Mouse (Mus musculus): ENCODE results near the gene Arhgap25. TPM values are rescaled to one million over a fixed set of nuclear protein-coding genes. Genes with fewer than 3 reads are reported as not detected.
"Not testable (repeated sequence)": the region's sequence is repeated elsewhere in the genome, so short reads cannot be mapped to it uniquely, and the experiment has no call there.

Gene Arhgap25
- total RNA-seq, 2 experiments from 2014 or later: 0.69 to 1.3 TPM

DNA sequence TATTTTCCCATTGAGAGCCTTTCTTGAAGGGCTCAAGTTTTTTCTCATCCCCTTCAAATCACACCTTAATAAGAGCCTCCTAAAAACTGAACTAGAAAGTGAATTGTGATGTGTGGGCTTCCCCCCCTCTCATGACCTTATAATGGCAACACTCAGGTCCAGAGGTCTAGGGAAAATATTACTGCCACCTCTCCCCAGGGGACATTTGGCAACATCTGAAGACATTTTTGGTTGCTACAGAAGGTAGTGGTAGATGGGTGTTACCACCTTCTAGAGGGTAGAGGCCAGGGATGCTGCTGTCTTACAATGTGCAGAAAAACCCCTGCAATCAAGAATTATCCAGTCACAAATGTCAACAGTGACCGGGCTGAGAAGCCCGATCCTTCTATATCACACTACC lies 2.7 kb downstream of the Arhgap25 start:
- DNase-seq: no peak
- Histone ChIP-seq H3K27ac (no peak overlapping the region), H3K4me3 (no peak overlapping the region)
- intact Hi-C loops (cut with DNase I): no loop called here
- no peak for TF ChIP-seq CTCF (IDR thresholded peaks at IDR 0.05)

DNA sequence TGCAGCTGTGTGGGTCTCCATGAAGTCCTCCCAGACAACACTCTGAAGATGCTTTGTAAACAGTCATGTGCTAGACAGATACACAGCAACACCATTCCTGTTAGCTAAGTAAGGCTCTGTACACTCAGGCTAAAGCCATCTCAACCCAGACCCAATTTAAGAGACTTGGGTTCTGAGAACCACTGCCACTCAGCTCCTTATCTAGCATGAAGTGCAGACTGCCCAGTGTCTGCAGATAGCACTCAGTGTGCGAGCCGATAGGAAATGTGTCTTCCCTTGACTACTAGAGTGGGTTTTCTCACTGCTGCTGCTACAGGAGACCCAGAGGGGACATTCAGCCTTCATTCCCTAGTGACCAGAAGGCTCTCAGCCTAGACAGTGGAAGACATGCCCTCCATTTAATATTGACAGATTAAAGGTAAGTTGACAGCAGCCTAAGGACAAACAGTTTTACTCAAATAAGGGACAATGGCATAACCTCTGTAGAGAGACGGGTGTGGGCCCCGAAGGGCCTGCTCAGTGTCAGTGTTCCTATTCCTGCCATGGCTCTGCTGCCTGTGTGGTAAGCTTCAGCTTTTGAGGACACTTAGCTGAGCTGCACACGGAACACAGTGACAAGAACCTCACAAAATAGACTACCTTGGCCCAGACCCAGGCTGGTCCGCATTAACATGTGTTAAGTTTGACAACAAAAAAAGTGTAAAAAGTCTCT lies 5.1 kb downstream of the Arhgap25 start:
- Histone ChIP-seq H3K4me3 (no peak overlapping the region), H3K27ac (no peak overlapping the region)
- TF ChIP-seq CTCF (IDR thresholded peaks at IDR 0.05): no peak
- no peak for DNase-seq
- intact Hi-C loops (cut with DNase I): no loop called here

DNA sequence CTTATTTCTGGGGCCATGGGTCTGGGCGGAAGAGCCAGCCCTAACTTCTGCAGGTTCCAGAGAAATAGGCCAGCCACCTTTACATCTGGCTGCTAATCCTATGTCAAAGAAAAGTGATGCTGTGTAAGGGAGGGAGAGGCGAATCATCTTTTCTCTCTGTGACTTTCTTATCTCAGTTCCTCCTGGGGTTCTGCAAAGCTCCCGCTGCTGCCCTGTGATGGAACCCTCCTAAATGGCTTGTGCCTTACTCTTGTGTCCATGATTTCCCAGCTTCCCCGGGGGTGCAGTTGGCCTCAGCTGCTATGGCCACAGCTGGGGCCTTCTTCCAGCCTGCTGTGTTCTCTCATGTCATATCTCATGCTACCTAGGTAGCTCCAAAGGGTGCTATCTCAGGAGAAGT lies 5.7 kb downstream of the Arhgap25 start:
- intact Hi-C loops (cut with DNase I): no loop called here
- no peak overlapping the region for H3K27ac ChIP-seq

DNA sequence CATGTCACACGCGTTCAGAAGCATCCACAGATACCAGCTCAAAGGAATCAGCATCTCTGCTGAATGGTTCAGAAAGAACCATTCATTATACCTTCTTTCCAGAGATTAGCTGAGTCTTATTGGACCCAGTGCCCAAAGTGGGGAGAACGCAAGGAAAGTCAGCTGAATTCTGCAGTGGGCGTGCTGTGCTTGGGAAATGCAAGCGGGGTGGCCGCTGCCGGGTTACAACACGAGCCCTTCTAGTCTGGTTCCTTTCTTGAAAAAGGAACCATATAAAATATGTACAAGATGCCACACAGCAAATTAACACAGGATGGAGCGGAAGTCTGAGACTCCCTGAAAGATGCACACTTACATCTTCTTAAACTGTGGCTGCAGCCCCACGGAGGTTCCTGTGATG lies 7.9 kb downstream of the Arhgap25 start:
- intact Hi-C loops (cut with DNase I): no loop called here
- DNase-seq: no peak
- TF ChIP-seq CTCF (IDR thresholded peaks at IDR 0.05): no peak
- no peak overlapping the region for H3K4me3 ChIP-seq
- no peak overlapping the region for H3K27ac ChIP-seq

More for the DNA sequence above, 5.7 kb downstream of the Arhgap25 start:
- DNase-seq: no peak
- no peak overlapping the region for H3K4me3 ChIP-seq
- no peak for TF ChIP-seq CTCF (IDR thresholded peaks at IDR 0.05)

DNA sequence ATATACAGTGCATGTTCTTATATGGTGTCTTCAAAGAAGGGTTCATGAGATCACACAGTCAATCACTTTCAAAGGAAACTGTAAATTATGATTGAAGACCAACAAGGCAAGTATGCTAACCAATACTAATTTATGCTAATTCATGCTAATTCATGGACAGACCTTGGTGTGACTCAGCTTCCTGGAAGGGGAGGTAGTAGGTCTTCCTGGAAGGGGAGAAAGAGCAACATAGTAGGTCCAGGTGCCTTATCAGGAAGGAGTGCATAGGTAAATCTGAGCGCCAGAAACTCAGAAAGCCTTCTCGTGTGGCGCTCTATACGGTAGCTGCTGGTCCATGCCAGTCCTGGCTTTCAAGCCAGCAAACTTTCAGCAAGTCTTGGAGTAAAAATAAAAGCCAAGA lies 8.8 kb downstream of the Arhgap25 start:
- no peak for TF ChIP-seq CTCF (IDR thresholded peaks at IDR 0.05)
- Histone ChIP-seq H3K27ac (no peak overlapping the region), H3K4me3 (no peak overlapping the region)
- no peak for DNase-seq
- intact Hi-C loops (cut with DNase I): loop anchor here (5.0 kb wide), 1 partner anchor 127 kb away; no protein-coding TSS in a partner anchor

DNA sequence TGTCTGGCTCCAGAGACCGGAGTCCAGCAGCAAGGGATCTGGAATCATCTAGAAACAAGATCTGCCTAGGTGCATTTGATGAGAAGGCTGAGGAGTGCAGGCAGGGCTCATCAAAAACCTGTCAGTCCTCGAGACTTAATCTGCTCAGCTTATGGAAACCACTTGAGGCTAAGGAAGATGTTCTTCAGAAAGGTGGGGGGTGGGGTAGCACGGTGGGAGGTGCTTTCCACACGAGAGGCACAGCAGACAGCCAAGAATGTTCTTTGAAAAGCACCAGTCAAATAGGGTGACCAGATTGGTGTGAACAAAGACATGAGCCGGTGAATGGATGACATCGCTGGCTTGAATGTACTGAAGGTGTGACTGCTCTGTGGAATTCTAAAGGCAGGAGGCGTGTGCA lies 9.3 kb downstream of the Arhgap25 start:
- no peak for TF ChIP-seq CTCF (IDR thresholded peaks at IDR 0.05)
- intact Hi-C loops (cut with DNase I): loop anchor here (5.0 kb wide), 1 partner anchor 126 kb away; no protein-coding TSS in a partner anchor
- DNase-seq: no peak
- Histone ChIP-seq H3K4me3 (no peak overlapping the region), H3K27ac (no peak overlapping the region)

DNA sequence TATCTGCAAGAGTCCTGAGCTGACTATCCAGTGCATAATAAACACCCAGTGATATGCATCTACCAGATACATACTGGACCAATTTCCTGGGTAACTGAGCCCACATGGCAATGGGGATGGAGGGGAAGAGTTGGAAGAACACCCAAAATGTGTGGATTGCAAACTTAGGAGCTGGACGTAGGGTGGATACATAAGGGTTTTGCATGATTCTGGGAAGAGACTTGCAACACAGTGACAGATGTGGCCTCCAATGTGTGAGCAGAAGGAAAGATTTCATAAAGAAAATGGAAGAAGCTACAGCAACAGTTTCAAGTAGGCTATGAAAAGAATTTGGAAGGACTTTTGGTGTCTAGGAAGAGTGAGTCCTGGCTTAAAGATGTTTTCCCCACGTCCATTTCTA lies 10.0 kb downstream of the Arhgap25 start:
- no peak for TF ChIP-seq CTCF (IDR thresholded peaks at IDR 0.05)
- intact Hi-C loops (cut with DNase I): loop anchor here (5.0 kb wide), 1 partner anchor 126 kb away; no protein-coding TSS in a partner anchor
- Histone ChIP-seq H3K27ac (no peak overlapping the region), H3K4me3 (no peak overlapping the region)
- no peak for DNase-seq

DNA sequence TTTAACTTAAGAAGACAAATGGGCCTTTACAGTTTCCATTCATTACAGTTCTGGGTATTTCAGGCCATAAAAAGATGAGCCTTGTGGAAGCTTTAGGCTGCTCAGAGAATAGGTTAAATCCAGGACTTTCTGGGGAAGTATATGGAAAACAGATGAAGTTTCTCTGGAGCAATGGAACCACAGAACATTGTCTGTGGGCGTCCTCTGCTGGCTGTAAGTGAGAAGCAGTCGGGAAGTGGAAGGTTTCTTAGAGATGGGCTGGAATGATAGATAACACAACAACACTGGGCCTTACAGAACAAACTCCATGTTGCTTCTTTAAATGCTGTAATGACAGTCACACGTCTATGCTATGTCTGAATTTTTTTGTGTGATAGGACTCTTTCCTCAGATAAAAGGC lies 10.8 kb downstream of the Arhgap25 start:
- intact Hi-C loops (cut with DNase I): loop anchor here (5.0 kb wide), 1 partner anchor 125 kb away; no protein-coding TSS in a partner anchor
- Histone ChIP-seq H3K27ac (no peak overlapping the region), H3K4me3 (no peak overlapping the region)
- TF ChIP-seq CTCF (IDR thresholded peaks at IDR 0.05): peak; percentile 73
- peak; percentile 68 for DNase-seq

DNA sequence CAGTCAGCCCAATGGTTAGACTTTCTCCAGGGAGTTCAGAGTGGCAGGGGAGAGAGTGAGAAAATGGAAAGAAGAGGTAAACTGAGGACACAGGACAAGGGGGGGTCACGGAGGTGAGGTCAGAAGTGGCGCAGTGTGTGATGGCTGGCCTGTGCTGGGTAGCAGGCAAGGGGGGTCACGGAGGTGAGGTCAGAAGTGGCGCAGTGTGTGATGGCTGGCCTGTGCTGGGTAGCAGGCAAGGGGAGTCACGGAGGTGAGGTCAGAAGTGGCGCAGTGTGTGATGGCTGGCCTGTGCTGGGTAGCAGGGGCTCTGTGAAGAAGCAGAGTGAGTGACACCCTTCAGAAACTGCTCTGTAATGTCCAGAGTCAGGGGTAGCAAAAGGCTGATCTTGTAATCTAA lies 11.4 kb downstream of the Arhgap25 start:
- DNase-seq, H3K4me3 ChIP-seq, H3K27ac ChIP-seq: not testable (repeated sequence)
- intact Hi-C loops (cut with DNase I): loop anchor here (5.0 kb wide), 1 partner anchor 124 kb away; no protein-coding TSS in a partner anchor

DNA sequence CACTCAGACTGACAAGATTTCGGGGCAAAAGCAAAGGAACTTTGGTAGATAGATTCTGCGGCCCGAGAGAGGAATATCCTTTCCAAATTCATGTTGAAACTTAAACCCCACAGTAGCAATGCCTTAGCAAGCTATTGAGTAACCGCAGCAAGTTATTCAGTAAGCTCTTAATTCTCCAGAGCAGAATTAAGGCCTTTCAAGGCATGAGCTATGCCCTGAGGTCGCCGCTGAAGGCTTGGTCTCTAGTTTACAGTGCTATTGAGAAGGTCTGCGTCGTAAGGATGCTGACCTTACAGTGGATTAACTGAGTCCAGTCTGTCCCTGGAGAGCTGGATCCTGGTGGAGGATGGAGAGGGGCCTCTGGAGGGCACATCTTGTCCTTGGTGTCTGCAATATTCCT lies 12.5 kb downstream of the Arhgap25 start:
- no peak overlapping the region for H3K27ac ChIP-seq
- H3K4me3 ChIP-seq: no peak overlapping the region
- intact Hi-C loops (cut with DNase I): loop anchor here (5.0 kb wide), 1 partner anchor 123 kb away; no protein-coding TSS in a partner anchor
- DNase-seq: no peak
- TF ChIP-seq CTCF (IDR thresholded peaks at IDR 0.05): no peak

DNA sequence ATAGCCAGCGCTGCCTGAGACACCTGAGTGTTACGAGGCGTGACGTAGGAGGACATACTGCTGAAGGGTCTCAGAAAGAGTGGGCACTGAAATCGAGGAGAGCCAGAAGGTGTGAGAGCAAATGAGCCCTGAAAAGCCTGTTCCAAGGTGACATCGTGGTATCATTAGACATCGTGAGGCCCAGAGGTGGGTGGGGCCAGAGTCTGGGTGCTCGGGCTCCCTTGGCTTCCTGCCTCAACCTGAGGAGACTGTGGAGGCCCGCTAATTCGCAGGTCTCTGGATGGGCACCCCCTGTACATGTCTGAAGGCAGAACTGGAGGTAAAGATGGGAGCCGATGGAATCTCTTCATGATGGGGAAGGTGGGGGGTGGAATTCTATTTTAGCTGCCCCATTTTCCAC lies 13.2 kb downstream of the Arhgap25 start:
- Histone ChIP-seq H3K27ac (no peak overlapping the region), H3K4me3 (no peak overlapping the region)
- intact Hi-C loops (cut with DNase I): loop anchor here (5.0 kb wide), 1 partner anchor 123 kb away; no protein-coding TSS in a partner anchor
- no peak for DNase-seq
- no peak for TF ChIP-seq CTCF (IDR thresholded peaks at IDR 0.05)

DNA sequence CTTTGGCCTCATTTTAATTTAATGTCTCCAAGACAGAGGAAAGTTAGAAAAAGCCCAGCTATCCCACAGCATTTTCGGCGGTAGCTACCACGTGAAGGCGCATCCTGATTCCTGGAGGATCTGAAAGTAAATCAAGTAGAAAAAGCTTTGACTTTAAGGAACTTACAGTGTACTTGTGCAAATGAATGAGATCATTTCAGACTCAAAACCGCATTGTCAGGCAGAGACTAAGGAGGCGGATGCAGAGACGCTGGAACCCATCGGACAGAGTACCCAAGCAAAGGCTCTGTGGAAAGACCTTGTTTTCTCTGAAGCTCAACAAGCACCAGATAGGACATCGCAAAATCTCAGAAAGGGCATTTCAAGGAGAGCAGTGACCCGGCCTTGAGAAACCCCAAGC lies 14.4 kb downstream of the Arhgap25 start:
- TF ChIP-seq CTCF (IDR thresholded peaks at IDR 0.05): no peak
- no peak for DNase-seq
- Histone ChIP-seq H3K4me3 (no peak overlapping the region), H3K27ac (no peak overlapping the region)
- intact Hi-C loops (cut with DNase I): no loop called here

DNA sequence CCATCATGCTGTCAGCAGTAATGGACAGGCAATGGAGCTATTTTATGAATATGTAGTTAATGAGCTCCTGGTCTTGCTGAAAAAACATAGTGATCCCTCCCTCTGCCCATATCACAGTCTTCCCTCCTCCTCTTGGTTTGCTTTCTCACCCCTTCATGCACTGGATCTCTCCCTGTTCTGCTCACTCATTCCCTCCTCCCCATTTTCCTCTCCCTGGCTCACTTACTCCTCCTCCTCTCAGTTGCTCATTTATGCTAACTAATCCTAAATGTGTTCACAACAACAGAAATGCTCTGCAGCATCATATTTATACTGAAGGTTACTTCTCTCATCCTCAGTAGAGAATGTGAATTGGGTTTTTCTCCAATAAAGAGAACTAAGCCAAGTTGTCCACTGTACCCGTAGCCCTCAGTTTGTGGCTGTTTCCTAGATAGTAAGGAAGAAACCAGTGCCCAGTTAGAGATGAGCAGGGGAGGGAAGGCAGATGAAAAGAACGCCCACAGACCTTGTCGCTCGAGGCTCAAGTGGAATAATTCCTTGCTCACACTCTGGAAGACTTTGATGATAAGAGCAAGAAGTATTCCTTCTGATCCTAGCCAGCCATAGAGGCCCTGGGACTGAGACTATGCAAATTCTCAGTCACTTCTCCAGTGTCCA lies 15.2 kb downstream of the Arhgap25 start:
- DNase-seq: no peak
- Histone ChIP-seq H3K4me3 (no peak overlapping the region), H3K27ac (no peak overlapping the region)
- intact Hi-C loops (cut with DNase I): no loop called here
- no peak for TF ChIP-seq CTCF (IDR thresholded peaks at IDR 0.05)
